Mouse (Mus musculus): ENCODE data around the gene Gm28053.

DNA sequence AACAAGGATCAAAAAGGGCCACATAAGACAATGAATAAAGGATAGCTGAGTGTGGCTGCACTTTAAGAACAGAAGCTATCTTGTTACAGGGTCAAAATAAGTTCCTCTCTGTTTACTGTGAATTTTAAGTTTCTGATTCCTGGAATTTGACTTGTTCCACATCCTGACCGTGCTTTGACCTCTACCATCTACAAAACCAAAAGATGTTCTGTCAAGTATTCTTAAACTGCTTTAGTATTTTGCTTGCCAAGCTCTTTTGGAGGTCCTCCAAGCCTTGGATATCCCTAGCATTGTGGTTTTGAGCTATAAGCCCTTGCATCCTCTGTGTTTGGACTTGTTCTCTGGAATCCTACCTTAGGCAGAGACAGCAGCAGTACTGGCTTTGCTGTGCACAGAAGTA lies 66.8 kb downstream of the Gm28053 start:
- TF ChIP-seq POLR2A (IDR thresholded peaks at IDR 0.05; ENCODE audit: borderline replicate concordance, low read depth, low read length) = no peak
- TF ChIP-seq CTCF (IDR thresholded peaks at IDR 0.05; ENCODE audit: low read depth, low read length) = no peak

Data from bone marrow macrophage, adult 2 months (primary cell).